Mouse (Mus musculus) thymus, adult 2 months (tissue): ENCODE measurements around the gene Arntl. TPM values are rescaled to one million over a fixed set of nuclear protein-coding genes. Genes with fewer than 3 reads are reported as not detected.

Experiments
- DNase-seq: peaks from one replicate; pipeline ENCODE4 v3.0.0; 2021
- H3K27ac ChIP-seq: fragments of 200-500 bp; 2 replicates; pipeline ENCODE4 v1.5.1; 2012; ENCODE audit warnings: low read length, control low read depth; ENCODE audit not compliant: control insufficient read depth, insufficient read depth
- H3K27me3 ChIP-seq: fragments of 200-500 bp; 2 replicates; pipeline ENCODE4 v1.6.1; 2012; ENCODE audit warnings: mild to moderate bottlenecking, low read length, moderate library complexity, mixed read lengths; ENCODE audit not compliant: control insufficient read depth, insufficient read depth
- H3K36me3 ChIP-seq: fragments of 200-500 bp; 2 replicates; pipeline ENCODE4 v1.6.1; 2012; ENCODE audit warnings: mild to moderate bottlenecking, low read length, moderate library complexity; ENCODE audit not compliant: control insufficient read depth, insufficient read depth
- H3K4me1 ChIP-seq: fragments of 200-500 bp; replicated peaks from 2 replicates; pipeline ENCODE4 v1.6.1; 2012; ENCODE audit warnings: low read length; ENCODE audit not compliant: control insufficient read depth, insufficient read depth
- H3K4me3 ChIP-seq: fragments of 200-500 bp; 2 replicates; pipeline ENCODE4 v1.5.1; 2012; ENCODE audit warnings: mild to moderate bottlenecking, low read length, control low read depth, moderate library complexity; ENCODE audit not compliant: control insufficient read depth, insufficient read depth
- CTCF ChIP-seq: fragments of 200-500 bp; IDR thresholded peaks from 2 replicates; pipeline ENCODE4 v1.5.1; 2012; ENCODE audit warnings: mild to moderate bottlenecking, control low read depth, low read length, moderate library complexity, borderline replicate concordance; ENCODE audit not compliant: control insufficient read depth, poor library complexity, insufficient read depth; ENCODE audit errors: extremely low read depth
- POLR2A ChIP-seq: fragments of 200-500 bp; IDR thresholded peaks from 2 replicates; pipeline ENCODE4 v1.6.1; 2012; ENCODE audit warnings: mild to moderate bottlenecking, low read length, control low read depth, moderate library complexity; ENCODE audit not compliant: control insufficient read depth, poor library complexity, insufficient read depth; ENCODE audit errors: extremely low read depth
- WGBS: fragments of 180-500 bp; shearing (Covaris S2); methylation state at CpG from one replicate; pipeline ENCODE4 v1.1.7; 2018; 5-methylcytosine and 5-hydroxymethylcytosine counted together
- polyA plus RNA-seq: library from polyadenylated mRNA; depleted of rRNA; stranded (reverse); fragments of >200 nt; gene quantifications from 2 replicates; pipeline ENCODE4 v1.2.3, GENCODE M21; 2012

Gene Arntl
- polyA plus RNA-seq, 1 experiment, result 43.9 TPM

GRCm38 (mm10) chr7:113246512-113246911 is 39.2 kb downstream of the Arntl start:
- TF ChIP-seq POLR2A (no peak), CTCF (no peak)
- WGBS, result 93% methylated on average over 4 of the region's 4 CpGs
- Histone ChIP-seq H3K27ac (no peak overlapping the region), H3K4me3 (no peak overlapping the region), H3K27me3 (no peaks in the 10 kb centered on the region), H3K4me1 (peaks cover 24% of the 10 kb centered on the region), H3K36me3 (no peaks in the 10 kb centered on the region)
- no peak for DNase-seq

DNA sequence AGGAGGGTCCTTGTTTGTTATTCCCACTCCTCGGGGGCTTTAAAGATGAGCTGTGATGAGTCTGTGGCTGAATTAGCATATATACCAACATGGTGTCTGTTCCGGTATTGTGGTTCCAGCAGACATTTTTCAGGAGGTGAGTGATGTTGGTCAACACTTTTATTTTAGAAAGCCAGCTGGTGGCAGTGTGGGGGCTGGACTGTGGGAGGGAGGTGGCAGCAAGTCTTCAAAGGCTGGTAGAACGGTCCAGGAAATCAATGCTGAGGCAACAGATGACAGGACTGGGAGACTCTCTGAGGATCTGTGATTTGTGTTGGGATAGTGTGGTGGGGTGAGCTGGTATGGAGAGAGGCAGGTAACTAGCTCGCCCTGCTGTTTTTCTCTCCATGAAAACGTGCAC is 39.9 kb downstream of the Arntl start:
- WGBS, result 87% methylated on average over 5 of the region's 5 CpGs
- H3K4me1 ChIP-seq, result peaks cover 18% of the 10 kb centered on the region
- TF ChIP-seq CTCF (no peak), POLR2A (no peak)

GRCm38 (mm10) chr7:113249134-113249825 is 42.0 kb downstream of the Arntl start:
- Histone ChIP-seq H3K27me3 (no peaks in the 10 kb centered on the region), H3K4me1 (peaks cover 3% of the 10 kb centered on the region), H3K4me3 (no peak overlapping the region), H3K36me3 (no peaks in the 10 kb centered on the region), H3K27ac (no peak overlapping the region)
- DNase-seq, result no peak
- TF ChIP-seq CTCF, result no peak
- TF ChIP-seq POLR2A, result no peak
- 90% methylated on average over 16 of the region's 16 CpGs for WGBS

More for the DNA sequence above, 39.9 kb downstream of the Arntl start:
- Histone ChIP-seq H3K27me3 (no peaks in the 10 kb centered on the region), H3K4me3 (no peak overlapping the region), H3K27ac (no peak overlapping the region), H3K36me3 (no peaks in the 10 kb centered on the region)
- no peak for DNase-seq

DNA sequence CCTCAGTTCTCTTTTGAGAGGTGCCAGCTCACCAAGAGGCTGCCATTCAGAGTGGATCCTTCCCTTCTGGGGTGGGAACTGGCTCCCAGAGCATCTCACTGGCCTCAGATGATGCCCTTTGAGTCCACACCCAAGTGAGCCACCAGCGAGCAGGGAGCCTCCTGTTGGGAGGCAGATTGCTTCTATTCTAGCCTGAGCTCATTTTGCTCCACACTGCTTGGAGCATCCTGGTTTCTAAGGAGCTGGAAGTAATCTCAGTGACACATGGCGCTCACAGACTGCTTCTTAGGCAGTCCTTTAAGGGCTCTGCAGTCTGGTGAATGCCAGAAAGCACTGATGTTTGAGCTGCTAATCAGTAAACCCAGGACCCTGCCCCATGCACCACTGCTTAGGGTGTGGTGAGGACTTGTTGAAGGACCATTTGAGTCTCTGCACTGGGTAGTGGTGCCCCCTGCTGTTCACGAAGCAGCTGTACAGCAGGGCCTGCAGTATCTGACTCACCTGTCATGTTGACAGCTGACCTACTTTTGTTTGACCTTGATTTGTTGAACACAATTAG is 43.2 kb downstream of the Arntl start:
- peak; percentile 63 for DNase-seq
- peaks cover 3% of the 10 kb centered on the region for H3K4me1 ChIP-seq
- H3K27me3 ChIP-seq, result no peaks in the 10 kb centered on the region
- H3K27ac ChIP-seq, result no peak overlapping the region
- WGBS, result 65% methylated on average over 3 of the region's 3 CpGs
- H3K36me3 ChIP-seq, result no peaks in the 10 kb centered on the region
- no peak overlapping the region for H3K4me3 ChIP-seq
- peak; percentile 78; the same call in 1 of the 2 replicates for TF ChIP-seq CTCF
- no peak for TF ChIP-seq POLR2A

DNA sequence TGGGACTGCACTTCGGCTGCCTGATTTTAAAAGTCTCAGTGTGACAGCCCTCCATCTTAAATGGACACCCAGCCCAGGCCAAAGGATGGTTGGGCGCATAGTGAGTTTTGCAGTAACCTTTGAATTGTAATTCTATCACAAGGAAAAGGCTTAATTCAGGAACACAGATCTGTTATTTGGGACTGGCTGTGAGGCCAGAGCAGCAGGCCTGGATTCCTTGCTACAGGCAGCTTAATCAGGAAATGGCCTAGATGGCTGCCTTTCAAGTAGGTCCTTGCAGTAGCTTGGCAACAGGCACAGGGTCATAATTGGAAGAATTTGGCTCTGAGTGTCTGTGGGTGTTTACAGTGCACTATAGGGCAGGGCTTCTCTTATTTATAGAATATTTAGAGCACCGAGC is 43.7 kb downstream of the Arntl start:
- DNase-seq, result no peak
- H3K27me3 ChIP-seq, result no peaks in the 10 kb centered on the region
- H3K4me1 ChIP-seq, result peaks cover 3% of the 10 kb centered on the region
- H3K4me3 ChIP-seq, result no peak overlapping the region
- 83% methylated on average over 3 of the region's 3 CpGs for WGBS
- no peak overlapping the region for H3K27ac ChIP-seq
- H3K36me3 ChIP-seq, result no peaks in the 10 kb centered on the region
- TF ChIP-seq POLR2A (no peak), CTCF (no peak)

DNA sequence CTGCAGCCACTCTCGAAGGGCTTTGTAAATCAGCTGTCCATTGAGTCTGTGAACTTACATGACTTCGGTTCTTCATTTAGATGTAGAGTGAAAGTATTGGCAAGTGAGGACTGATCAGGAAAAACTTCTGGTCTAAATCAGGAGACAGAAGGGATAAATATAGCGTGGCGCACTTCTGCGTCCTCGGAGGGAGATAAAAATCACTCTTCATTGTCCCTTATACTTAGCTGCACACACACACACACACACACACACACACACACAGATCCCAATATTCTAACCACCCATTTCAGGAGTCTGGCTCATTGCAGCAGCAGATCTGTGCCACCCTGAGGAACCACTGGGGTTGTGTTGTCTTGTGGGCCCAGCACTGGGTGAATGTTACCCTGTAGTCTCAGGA is 44.3 kb downstream of the Arntl start:
- no peak for DNase-seq
- TF ChIP-seq CTCF (no peak), POLR2A (no peak)
- no peak overlapping the region for H3K27ac ChIP-seq
- H3K4me1 ChIP-seq, result peaks cover 3% of the 10 kb centered on the region
- H3K36me3 ChIP-seq, result no peaks in the 10 kb centered on the region
- no peak overlapping the region for H3K4me3 ChIP-seq
- no peaks in the 10 kb centered on the region for H3K27me3 ChIP-seq
- 94% methylated on average over 6 of the region's 6 CpGs for WGBS
